Mouse (Mus musculus): ENCODE measurements at regions not wholly inside any gene's neighbourhood (a gene's known extent, or its start where the extent isn't known, plus 50 kb on each side); places are given as distances from the start of the nearest gene placed in this dataset.

GRCm38 (mm10) chr1:88809756-88810155 is 107.7 kb upstream of the Arl4c start:
- no peak for DNase-seq (ENCODE audit: low spot score)

GRCm38 (mm10) chr1:88813200-88813599 is 111.2 kb upstream of the Arl4c start:
- DNase-seq (ENCODE audit: low spot score): no peak

- no peak for DNase-seq (ENCODE audit: low spot score)
Measured at GRCm38 (mm10) chr1:88816376-88816945, 114.4 kb upstream of the Arl4c start.

- DNase-seq (ENCODE audit: low spot score): no peak
Measured at GRCm38 (mm10) chr1:88825215-88825614, 123.2 kb upstream of the Arl4c start.

GRCm38 (mm10) chr1:88838661-88839274 is 136.7 kb upstream of the Arl4c start:
- DNase-seq (ENCODE audit: low spot score): no peak

- no peak for DNase-seq (ENCODE audit: low spot score)
Measured at GRCm38 (mm10) chr1:88839407-88839976, 137.5 kb upstream of the Arl4c start.

GRCm38 (mm10) chr1:88839977-88840628 is 138.1 kb upstream of the Arl4c start:
- DNase-seq (ENCODE audit: low spot score): no peak

GRCm38 (mm10) chr1:88840991-88841592 is 139.1 kb upstream of the Arl4c start:
- no peak for DNase-seq (ENCODE audit: low spot score)

- DNase-seq (ENCODE audit: low spot score): no peak
Measured at GRCm38 (mm10) chr1:88847333-88848091, 145.5 kb upstream of the Arl4c start.

GRCm38 (mm10) chr1:88848246-88848645 is 146.2 kb upstream of the Arl4c start:
- no peak for DNase-seq (ENCODE audit: low spot score)

- DNase-seq (ENCODE audit: low spot score): no peak
Measured at GRCm38 (mm10) chr1:88849421-88849820, 147.4 kb upstream of the Arl4c start.

GRCm38 (mm10) chr1:88851931-88852330 is 149.9 kb upstream of the Arl4c start:
- DNase-seq (ENCODE audit: low spot score): no peak

GRCm38 (mm10) chr1:88860871-88861589 is 159.0 kb upstream of the Arl4c start:
- no peak for DNase-seq (ENCODE audit: low spot score)

GRCm38 (mm10) chr1:88861590-88861935 is 159.5 kb upstream of the Arl4c start:
- no peak for DNase-seq (ENCODE audit: low spot score)

- DNase-seq (ENCODE audit: low spot score): no peak
Measured at GRCm38 (mm10) chr1:88865436-88865835, 163.4 kb upstream of the Arl4c start.

GRCm38 (mm10) chr1:88866571-88866970 is 164.6 kb upstream of the Arl4c start:
- DNase-seq (ENCODE audit: low spot score): no peak

GRCm38 (mm10) chr1:88867138-88867537 is 165.1 kb upstream of the Arl4c start:
- DNase-seq (ENCODE audit: low spot score): no peak

- DNase-seq (ENCODE audit: low spot score): no peak
Measured at GRCm38 (mm10) chr1:88869885-88870284, 167.9 kb upstream of the Arl4c start.

- no peak for DNase-seq (ENCODE audit: low spot score)
Measured at GRCm38 (mm10) chr1:88875356-88875755, 173.3 kb upstream of the Arl4c start.

GRCm38 (mm10) chr1:88877441-88877840 is 175.4 kb upstream of the Arl4c start:
- DNase-seq (ENCODE audit: low spot score): no peak

GRCm38 (mm10) chr1:88878831-88879230 is 176.8 kb upstream of the Arl4c start:
- no peak for DNase-seq (ENCODE audit: low spot score)

GRCm38 (mm10) chr1:88879367-88879766 is 177.3 kb upstream of the Arl4c start:
- no peak for DNase-seq (ENCODE audit: low spot score)

Measured in ovary, postnatal 10 days (tissue).